31 mouse cellular contexts compared by ENCODE assay signal in the genomic region with DNA sequence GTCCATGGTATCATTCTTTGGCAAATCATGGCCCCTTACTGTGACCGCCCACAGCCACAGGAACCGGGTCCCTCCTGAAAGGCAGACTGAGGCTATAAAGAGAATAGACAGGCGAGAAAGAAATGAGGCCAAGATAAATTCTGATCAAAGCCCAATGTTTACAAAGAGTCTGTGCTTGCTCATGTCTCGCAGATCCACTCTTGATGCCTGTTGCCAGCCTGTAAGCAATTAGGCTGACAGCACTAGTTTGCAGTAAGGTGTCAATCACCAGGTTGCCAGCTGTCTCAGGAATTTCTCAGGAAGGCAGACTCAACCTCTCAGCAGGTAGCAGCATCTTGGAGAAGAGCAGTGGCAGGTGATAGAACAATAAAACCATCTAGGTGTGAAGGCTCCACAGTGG. TPM values are rescaled to one million over a fixed set of nuclear protein-coding genes. Genes with fewer than 3 reads are reported as not detected.
"Had no signal": no experiment of that assay in that cellular context is flagged by ENCODE, and none has a peak within 500 bp of the region (broad histone marks: within the 10 kb centered on the region; RNA-seq: fewer than 3 reads in every experiment).

No protein-coding gene starts in this region.

- H3K9ac ChIP-seq: limb, embryonic 13.5 days; liver, embryonic 12.5 days; liver, embryonic 15.5 days; lung, embryonic 15.5 days; neural tube, embryonic 13.5 days had no signal

- H3K36me3 ChIP-seq: limb, embryonic 10.5 days; limb, embryonic 13.5 days; liver, embryonic 12.5 days; liver, embryonic 15.5 days; lung, embryonic 15.5 days; neural tube, embryonic 13.5 days had no signal

- H3K4me1 ChIP-seq: limb, embryonic 10.5 days; limb, embryonic 13.5 days; liver, embryonic 12.5 days; liver, embryonic 15.5 days; lung, embryonic 15.5 days; neural tube, embryonic 13.5 days had no signal

- ATAC-seq: liver, embryonic 12.5 days had no signal

- H3K4me3 ChIP-seq: layer of hippocampus, adult 2 months; limb, embryonic 10.5 days; limb, embryonic 13.5 days; liver, embryonic 12.5 days; liver, embryonic 15.5 days; lung, embryonic 15.5 days; myocyte; neural tube, embryonic 13.5 days had no signal

- H3K9me3 ChIP-seq: limb, embryonic 10.5 days; limb, embryonic 13.5 days; liver, embryonic 12.5 days; liver, embryonic 15.5 days; lung, embryonic 15.5 days had no signal

- H3K4me2 ChIP-seq: limb, embryonic 13.5 days; liver, embryonic 12.5 days; liver, embryonic 15.5 days; lung, embryonic 15.5 days; midbrain, embryonic 11.5 days; neural tube, embryonic 13.5 days had no signal

- H3K27ac ChIP-seq: kidney, postnatal 0 days; layer of hippocampus, adult 2 months; limb, embryonic 10.5 days; limb, embryonic 13.5 days; liver, embryonic 12.5 days; liver, embryonic 15.5 days; lung, embryonic 15.5 days; neural tube, embryonic 13.5 days had no signal

- H3K27me3 ChIP-seq: limb, embryonic 13.5 days; liver, embryonic 12.5 days; liver, embryonic 15.5 days; lung, embryonic 15.5 days; neural tube, embryonic 13.5 days had no signal

- DNase-seq: kidney, adult 18-20 months; kidney, adult 9 months; kidney, postnatal 25 days; layer of hippocampus, adult 9-11 months; liver; lung, adult 18-20 months; lung, postnatal 10 days; lung, postnatal 36 days; midbrain, embryonic 14.5 days; thymus, postnatal 25 days had no signal

RNA-seq across cellular contexts. Expression of a gene that starts 24.9 kb away (rescaled TPM):
- total RNA-seq: layer of hippocampus, adult 2 months; layer of hippocampus, postnatal 25 days; left cerebral cortex, adult 18-20 months; left cerebral cortex, postnatal 25 days; megakaryocyte-erythroid progenitor cell, adult 5-6 weeks; monocyte, adult 5-6 weeks; neutrophil, adult 5-6 weeks had no signal
- polyA plus RNA-seq: kidney, postnatal 0 days; large intestine, adult 2 months; limb, embryonic 10.5 days; limb, embryonic 13.5 days; liver, embryonic 12.5 days; liver, embryonic 15.5 days; lung, embryonic 15.5 days; midbrain, embryonic 11.5 days; midbrain, embryonic 14.5 days; myocyte; neural tube, embryonic 13.5 days; small intestine, adult 2 months; spleen, adult 2 months; stomach, embryonic 16.5 days; thymus, postnatal 0 days had no signal
